Mouse (Mus musculus): ENCODE results near the gene Aftph. TPM values are rescaled to one million over a fixed set of nuclear protein-coding genes. Genes with fewer than 3 reads are reported as not detected.

Gene Aftph
- 26.1 and 29.2 TPM in 2 replicates for polyA plus RNA-seq (2015; fragmentation: Nextera tagmentation; extraction: Ambion mirVana)

GRCm38 (mm10) chr11:20741201-20742100 lies at the start of gene Aftph:
TSS of gene Aftph (minus strand) at chr11:20741589.
- no peaks in the 10 kb centered on the region for H3K9me3 ChIP-seq (ENCODE audit: low read length)
- peak within 1 kb of the TSS; percentile 75 for H3K4me2 ChIP-seq (replicated peaks; ENCODE audit: low read depth, low read length)
- peak within 1 kb of the TSS; percentile 92 for H3K27ac ChIP-seq (ENCODE audit: low read length)
- peaks cover 4% of the 10 kb centered on the region; the same call in 1 of the 2 replicates for H3K36me3 ChIP-seq (ENCODE audit: insufficient read depth, low read length)
- no peaks in the 10 kb centered on the region for H3K4me1 ChIP-seq (ENCODE audit: insufficient read depth, low read length)
- WGBS: under 1% methylated on average over 61 of the region's 81 CpGs
- peak within 1 kb of the TSS; percentile 96 for H3K4me3 ChIP-seq (ENCODE audit: low read length)
- ATAC-seq (ENCODE audit: low FRiP score, low TSS enrichment): peak; percentile 99
- H3K9ac ChIP-seq (replicated peaks; ENCODE audit: low read length): peak within 1 kb of the TSS; percentile 95
- no peaks in the 10 kb centered on the region for H3K27me3 ChIP-seq (ENCODE audit: insufficient read depth, low read length)

GRCm38 (mm10) chr11:20789015-20789414 lies 47.6 kb upstream of the Aftph start:
- peaks cover 13% of the 10 kb centered on the region for H3K9me3 ChIP-seq (ENCODE audit: low read length)
- no peaks in the 10 kb centered on the region for H3K27me3 ChIP-seq (ENCODE audit: insufficient read depth, low read length)
- H3K4me3 ChIP-seq (ENCODE audit: low read length): no peak overlapping the region
- no peak for ATAC-seq (ENCODE audit: low FRiP score, low TSS enrichment)
- 49% methylated on average over 1 of the region's 1 CpGs for WGBS
- H3K9ac ChIP-seq (replicated peaks; ENCODE audit: low read length): no peak overlapping the region
- 0 out of 2 replicates have a peak, but pooled peaks cover 3% of the 10 kb centered on the region for H3K36me3 ChIP-seq (ENCODE audit: insufficient read depth, low read length)
- H3K4me2 ChIP-seq (replicated peaks; ENCODE audit: low read depth, low read length): no peak overlapping the region
- no peak overlapping the region for H3K27ac ChIP-seq (ENCODE audit: low read length)
- no peaks in the 10 kb centered on the region for H3K4me1 ChIP-seq (ENCODE audit: insufficient read depth, low read length)

GRCm38 (mm10) chr11:20788070-20788469 lies 46.7 kb upstream of the Aftph start:
- no peaks in the 10 kb centered on the region for H3K4me1 ChIP-seq (ENCODE audit: insufficient read depth, low read length)
- H3K9ac ChIP-seq (replicated peaks; ENCODE audit: low read length): no peak overlapping the region
- no peak overlapping the region for H3K4me2 ChIP-seq (replicated peaks; ENCODE audit: low read depth, low read length)
- peaks cover 13% of the 10 kb centered on the region for H3K9me3 ChIP-seq (ENCODE audit: low read length)
- H3K4me3 ChIP-seq (ENCODE audit: low read length): no peak overlapping the region
- H3K27ac ChIP-seq (ENCODE audit: low read length): no peak overlapping the region
- WGBS: 72% methylated on average over 3 of the region's 3 CpGs
- ATAC-seq (ENCODE audit: low FRiP score, low TSS enrichment): no peak
- no peaks in the 10 kb centered on the region for H3K27me3 ChIP-seq (ENCODE audit: insufficient read depth, low read length)
- H3K36me3 ChIP-seq (ENCODE audit: insufficient read depth, low read length): 0 out of 2 replicates have a peak, but pooled peaks cover 3% of the 10 kb centered on the region

- H3K27ac ChIP-seq (ENCODE audit: low read length): no peak overlapping the region
- WGBS: 57% methylated on average over 2 of the region's 2 CpGs
- ATAC-seq (ENCODE audit: low FRiP score, low TSS enrichment): no peak
Measured at GRCm38 (mm10) chr11:20786191-20786590, 44.8 kb upstream of the Aftph start.

GRCm38 (mm10) chr11:20785186-20785585 lies 43.8 kb upstream of the Aftph start:
- Histone ChIP-seq H3K9ac (replicated peaks; ENCODE audit: low read length) (no peak overlapping the region), H3K27ac (ENCODE audit: low read length) (no peak overlapping the region), H3K36me3 (ENCODE audit: insufficient read depth, low read length) (0 out of 2 replicates have a peak, but pooled peaks cover 3% of the 10 kb centered on the region), H3K4me2 (replicated peaks; ENCODE audit: low read depth, low read length) (no peak overlapping the region), H3K4me1 (ENCODE audit: insufficient read depth, low read length) (no peaks in the 10 kb centered on the region), H3K27me3 (ENCODE audit: insufficient read depth, low read length) (no peaks in the 10 kb centered on the region), H3K9me3 (ENCODE audit: low read length) (peaks cover 11% of the 10 kb centered on the region), H3K4me3 (ENCODE audit: low read length) (no peak overlapping the region)
- ATAC-seq (ENCODE audit: low FRiP score, low TSS enrichment): no peak
- 81% methylated on average over 1 of the region's 1 CpGs for WGBS

More at GRCm38 (mm10) chr11:20786191-20786590, 44.8 kb upstream of the Aftph start:
- Histone ChIP-seq H3K4me3 (ENCODE audit: low read length) (no peak overlapping the region), H3K4me2 (replicated peaks; ENCODE audit: low read depth, low read length) (no peak overlapping the region), H3K9me3 (ENCODE audit: low read length) (peaks cover 13% of the 10 kb centered on the region), H3K27me3 (ENCODE audit: insufficient read depth, low read length) (no peaks in the 10 kb centered on the region), H3K4me1 (ENCODE audit: insufficient read depth, low read length) (no peaks in the 10 kb centered on the region), H3K36me3 (ENCODE audit: insufficient read depth, low read length) (0 out of 2 replicates have a peak, but pooled peaks cover 3% of the 10 kb centered on the region), H3K9ac (replicated peaks; ENCODE audit: low read length) (no peak overlapping the region)

GRCm38 (mm10) chr11:20784776-20785175 lies 43.4 kb upstream of the Aftph start:
- H3K36me3 ChIP-seq (ENCODE audit: insufficient read depth, low read length): 0 out of 2 replicates have a peak, but pooled peaks cover 3% of the 10 kb centered on the region
- ATAC-seq (ENCODE audit: low FRiP score, low TSS enrichment): no peak
- H3K4me3 ChIP-seq (ENCODE audit: low read length): no peak overlapping the region
- no peaks in the 10 kb centered on the region for H3K27me3 ChIP-seq (ENCODE audit: insufficient read depth, low read length)
- H3K9ac ChIP-seq (replicated peaks; ENCODE audit: low read length): no peak overlapping the region
- H3K9me3 ChIP-seq (ENCODE audit: low read length): peaks cover 11% of the 10 kb centered on the region
- no peak overlapping the region for H3K27ac ChIP-seq (ENCODE audit: low read length)
- 82% methylated on average over 6 of the region's 6 CpGs for WGBS
- H3K4me2 ChIP-seq (replicated peaks; ENCODE audit: low read depth, low read length): no peak overlapping the region
- H3K4me1 ChIP-seq (ENCODE audit: insufficient read depth, low read length): no peaks in the 10 kb centered on the region

GRCm38 (mm10) chr11:20783467-20783866 lies 42.1 kb upstream of the Aftph start:
- Histone ChIP-seq H3K4me3 (ENCODE audit: low read length) (no peak overlapping the region), H3K36me3 (ENCODE audit: insufficient read depth, low read length) (0 out of 2 replicates have a peak, but pooled peaks cover 3% of the 10 kb centered on the region), H3K4me2 (replicated peaks; ENCODE audit: low read depth, low read length) (no peak overlapping the region), H3K9ac (replicated peaks; ENCODE audit: low read length) (no peak overlapping the region), H3K27ac (ENCODE audit: low read length) (no peak overlapping the region), H3K27me3 (ENCODE audit: insufficient read depth, low read length) (no peaks in the 10 kb centered on the region), H3K4me1 (ENCODE audit: insufficient read depth, low read length) (no peaks in the 10 kb centered on the region), H3K9me3 (ENCODE audit: low read length) (peaks cover 11% of the 10 kb centered on the region)
- ATAC-seq (ENCODE audit: low FRiP score, low TSS enrichment): no peak
- 80% methylated on average over 1 of the region's 1 CpGs for WGBS

GRCm38 (mm10) chr11:20782620-20783019 lies 41.2 kb upstream of the Aftph start:
- Histone ChIP-seq H3K4me1 (ENCODE audit: insufficient read depth, low read length) (no peaks in the 10 kb centered on the region), H3K36me3 (ENCODE audit: insufficient read depth, low read length) (0 out of 2 replicates have a peak, but pooled peaks cover 3% of the 10 kb centered on the region), H3K4me2 (replicated peaks; ENCODE audit: low read depth, low read length) (no peak overlapping the region), H3K27me3 (ENCODE audit: insufficient read depth, low read length) (no peaks in the 10 kb centered on the region), H3K9me3 (ENCODE audit: low read length) (peaks cover 11% of the 10 kb centered on the region), H3K27ac (ENCODE audit: low read length) (no peak overlapping the region), H3K9ac (replicated peaks; ENCODE audit: low read length) (no peak overlapping the region), H3K4me3 (ENCODE audit: low read length) (no peak overlapping the region)
- WGBS: 63% methylated on average over 2 of the region's 2 CpGs
- no peak for ATAC-seq (ENCODE audit: low FRiP score, low TSS enrichment)

GRCm38 (mm10) chr11:20780312-20780711 lies 38.9 kb upstream of the Aftph start:
- Histone ChIP-seq H3K27me3 (ENCODE audit: insufficient read depth, low read length) (no peaks in the 10 kb centered on the region), H3K27ac (ENCODE audit: low read length) (no peak overlapping the region), H3K4me1 (ENCODE audit: insufficient read depth, low read length) (no peaks in the 10 kb centered on the region), H3K36me3 (ENCODE audit: insufficient read depth, low read length) (0 out of 2 replicates have a peak, but pooled peaks cover 2% of the 10 kb centered on the region), H3K9me3 (ENCODE audit: low read length) (peaks cover 17% of the 10 kb centered on the region), H3K4me2 (replicated peaks; ENCODE audit: low read depth, low read length) (no peak overlapping the region), H3K9ac (replicated peaks; ENCODE audit: low read length) (no peak overlapping the region), H3K4me3 (ENCODE audit: low read length) (no peak overlapping the region)
- WGBS: 77% methylated on average over 4 of the region's 4 CpGs
- no peak for ATAC-seq (ENCODE audit: low FRiP score, low TSS enrichment)
